Mouse (Mus musculus) myocyte (in vitro differentiated cells): ENCODE data around the gene Tspan13.

Experiments
- CEBPB ChIP-seq: IDR thresholded peaks from 2 replicates; pipeline ENCODE4 v1.6.1; 2011; ENCODE audit warnings: mild to moderate bottlenecking, moderate library complexity; ENCODE audit not compliant: poor library complexity, insufficient read depth, severe bottlenecking
- E2F4 ChIP-seq: IDR thresholded peaks from one replicate; pipeline ENCODE4 v1.6.1; 2011; ENCODE audit warnings: mild to moderate bottlenecking, control low read depth, moderate library complexity; ENCODE audit not compliant: insufficient read depth
- MAX ChIP-seq: IDR thresholded peaks from one replicate; pipeline ENCODE4 v1.6.1; 2011; ENCODE audit warnings: low read depth, mild to moderate bottlenecking, control low read depth
- MYOD1 ChIP-seq, 3 experiments: IDR thresholded peaks; one replicate each; pipeline ENCODE4 v1.6.1; 2011; ENCODE audit warnings: control low read depth in 2 of 3, low read depth in 2 of 3, mild to moderate bottlenecking in 2 of 3, moderate library complexity in 1 of 3; ENCODE audit not compliant: insufficient read length in 2 of 3, control insufficient read depth in 1 of 3
- MYOG ChIP-seq, 3 experiments: IDR thresholded peaks; one replicate each; pipeline ENCODE4 v1.6.1; 2011; ENCODE audit warnings: control low read depth in 2 of 3, low read depth in 2 of 3, mild to moderate bottlenecking in 2 of 3; ENCODE audit not compliant: insufficient read length in 2 of 3, control insufficient read depth in 1 of 3, insufficient read depth in 1 of 3
- POLR2A ChIP-seq: IDR thresholded peaks from one replicate; pipeline ENCODE4 v1.6.1; 2011; ENCODE audit warnings: low read depth, mild to moderate bottlenecking, control low read depth, moderate library complexity; ENCODE audit not compliant: insufficient read length
- POLR2AphosphoS2 ChIP-seq: IDR thresholded peaks from one replicate; pipeline ENCODE4 v1.6.1; 2011; ENCODE audit warnings: low read depth, control low read depth; ENCODE audit not compliant: insufficient read length
- REST ChIP-seq: IDR thresholded peaks from one replicate; pipeline ENCODE4 v1.6.1; 2011; ENCODE audit warnings: mild to moderate bottlenecking, control low read depth, moderate library complexity; ENCODE audit not compliant: insufficient read depth, insufficient read length
- TCF12 ChIP-seq: IDR thresholded peaks from one replicate; pipeline ENCODE4 v1.6.1; 2011; ENCODE audit warnings: mild to moderate bottlenecking, control low read depth; ENCODE audit not compliant: poor library complexity, insufficient read depth, severe bottlenecking
- TCF3 ChIP-seq: IDR thresholded peaks from one replicate; pipeline ENCODE4 v1.6.1; 2011; ENCODE audit warnings: low read depth, control low read depth; ENCODE audit not compliant: insufficient read length
- USF1 ChIP-seq: IDR thresholded peaks from one replicate; pipeline ENCODE4 v1.6.1; 2011; ENCODE audit warnings: low read depth, mild to moderate bottlenecking, control low read depth, moderate library complexity

- TF ChIP-seq E2F4 (no peak), POLR2A (no peak), MYOD1 (IDR thresholded peaks at IDR 0.05; ENCODE audit: control insufficient read depth in 1 of 3, insufficient read length in 2 of 3, low read depth in 2 of 3) (no peak), MAX (no peak), MYOG (IDR thresholded peaks at IDR 0.05; ENCODE audit: control insufficient read depth in 1 of 3, insufficient read depth in 1 of 3, insufficient read length in 2 of 3, low read depth in 2 of 3) (no peak), POLR2AphosphoS2 (no peak), CEBPB (no peak), REST (no peak), TCF3 (no peak), USF1 (no peak), TCF12 (no peak)
Observed at GRCm38 (mm10) chr12:36065911-36066310, 23.6 kb upstream of the Tspan13 start.
